Mouse (Mus musculus) spleen, postnatal 14 days (tissue): ENCODE data around the gene Astn2.

ENCODE experiments used
- DNase-seq, 2 experiments: peaks; one replicate each; pipeline ENCODE4 v3.0.0; 2021 to 2022; ENCODE audit warnings: low spot score in 2 of 2

Gene Astn2

DNA sequence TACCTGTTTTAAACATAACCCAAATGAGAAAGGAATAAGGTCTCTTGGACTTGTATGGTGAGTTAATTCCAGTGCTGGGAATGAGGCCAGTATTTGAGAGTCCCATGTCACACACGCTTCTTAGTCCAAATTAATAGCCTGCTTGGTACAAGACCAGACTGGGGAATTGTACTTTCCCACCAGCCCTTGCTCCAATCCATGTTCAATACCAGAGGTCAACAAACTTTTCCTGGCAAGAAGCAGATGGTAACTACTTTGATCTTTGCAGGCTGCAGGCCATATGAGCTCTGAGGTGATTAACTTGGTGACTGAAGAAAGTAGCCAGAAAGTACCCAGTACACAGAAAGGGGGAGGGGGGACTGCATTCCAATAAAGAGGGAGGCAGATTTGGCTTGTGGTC, 91.7 kb downstream of the Astn2 start:
- DNase-seq: no peak

- DNase-seq: no peak
These were observed 93.9 kb downstream of the Astn2 start for GRCm38 (mm10) chr4:66310315-66311020.

- DNase-seq: no peak
These were observed 98.0 kb downstream of the Astn2 start for GRCm38 (mm10) chr4:66306377-66306776.

GRCm38 (mm10) chr4:66302686-66303310, 101.6 kb downstream of the Astn2 start:
- DNase-seq: no peak

GRCm38 (mm10) chr4:66285034-66285433, 119.4 kb downstream of the Astn2 start:
- no peak for DNase-seq

DNA sequence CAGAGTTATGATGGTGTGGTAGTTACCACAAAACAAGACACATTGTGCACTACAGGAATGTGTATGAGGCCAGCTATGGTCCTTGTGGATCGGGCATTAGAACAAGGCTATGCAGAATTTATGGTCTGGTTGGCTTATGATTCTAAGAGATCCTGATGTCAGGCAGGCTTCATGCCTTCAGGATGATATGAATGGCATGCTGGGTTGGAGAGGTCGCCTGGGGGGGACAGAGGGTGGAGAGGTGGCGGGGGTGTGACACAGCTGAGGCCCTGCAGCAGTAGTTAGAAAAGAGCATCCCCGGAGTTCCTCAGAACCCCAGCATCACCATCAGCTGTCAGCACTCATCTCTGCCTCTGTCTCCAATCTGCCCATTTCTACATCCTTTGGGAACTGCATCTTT, 128.3 kb downstream of the Astn2 start:
- DNase-seq: no peak

- DNase-seq: no peak
These were observed 132.8 kb downstream of the Astn2 start for GRCm38 (mm10) chr4:66271550-66272117.

DNA sequence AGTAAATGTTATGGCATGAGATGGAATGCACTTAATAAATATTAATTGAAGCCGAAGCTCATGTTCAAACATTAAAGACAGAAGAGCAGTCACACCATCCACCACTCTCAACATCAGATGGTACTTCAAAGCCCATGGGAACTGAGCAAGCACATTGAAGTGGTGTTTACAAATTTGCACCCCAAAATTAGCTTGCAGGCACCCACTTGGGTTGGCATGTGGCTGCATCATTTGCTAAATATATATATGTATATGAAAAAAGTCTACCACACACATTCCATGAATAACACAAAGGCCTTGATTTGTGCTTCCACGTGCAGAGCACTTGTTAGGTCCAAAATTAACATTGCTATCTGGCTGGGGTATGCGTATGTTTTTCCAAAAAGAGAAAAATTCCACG, 140.4 kb downstream of the Astn2 start:
- no peak for DNase-seq

DNA sequence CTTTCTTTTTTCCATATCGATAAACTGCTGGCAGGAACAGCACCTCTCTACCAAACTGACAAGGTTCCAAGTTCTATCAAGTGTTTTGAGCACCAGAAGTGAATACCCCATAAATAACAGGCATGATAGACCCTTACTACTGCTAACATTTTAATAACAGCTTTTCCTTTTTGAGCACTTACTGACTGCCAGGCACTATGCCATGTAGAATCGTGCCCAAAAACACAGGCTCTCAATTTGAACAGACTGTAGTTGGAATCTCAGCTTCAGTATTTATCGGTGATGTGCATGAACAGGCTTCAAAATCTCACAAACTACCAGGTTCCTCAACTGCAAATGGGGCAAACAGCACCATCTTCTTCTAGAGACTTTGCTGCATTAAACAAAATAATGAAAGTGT, 143.1 kb downstream of the Astn2 start:
- no peak for DNase-seq

DNA sequence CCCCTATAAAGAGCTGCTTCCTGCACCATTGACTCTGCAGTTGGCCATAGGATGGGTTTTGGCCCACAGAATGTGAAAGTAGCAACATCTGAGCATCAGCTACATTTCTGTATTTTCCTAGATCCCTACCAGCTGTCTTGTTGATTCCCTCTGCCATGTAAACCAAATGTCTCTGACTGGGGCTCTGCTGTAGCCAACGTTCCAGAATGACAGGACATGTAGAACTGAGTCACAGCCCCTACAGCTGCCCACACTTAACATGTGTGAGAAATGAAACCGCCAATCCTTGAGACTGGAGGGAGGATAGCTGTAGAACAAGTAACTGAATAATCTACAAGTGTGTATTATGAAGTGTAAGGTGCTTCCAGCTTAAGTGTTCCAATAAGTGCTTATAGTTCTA, 145.5 kb downstream of the Astn2 start:
- no peak for DNase-seq

- no peak for DNase-seq
These were observed 149.5 kb downstream of the Astn2 start for GRCm38 (mm10) chr4:66254695-66255492.

DNA sequence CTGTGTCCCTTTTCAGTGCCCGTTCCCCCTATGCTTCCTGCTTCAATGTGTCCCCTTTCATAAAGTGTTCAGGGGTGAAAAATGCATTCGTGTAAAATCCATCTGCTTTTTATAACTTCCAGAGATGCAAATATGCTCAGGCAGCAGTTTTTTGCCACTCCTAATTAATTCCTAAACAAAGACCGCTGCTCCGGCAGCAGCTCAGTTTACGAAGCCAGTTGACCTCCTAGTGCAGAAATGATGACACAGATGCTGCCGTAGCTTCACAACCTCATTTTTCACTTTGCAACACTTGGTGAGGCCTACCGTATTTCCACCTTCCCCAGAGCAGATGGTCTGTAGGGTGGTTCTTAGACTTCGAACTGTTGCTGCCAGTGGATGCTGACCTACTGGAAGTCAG, 155.9 kb downstream of the Astn2 start:
- DNase-seq: no peak

DNA sequence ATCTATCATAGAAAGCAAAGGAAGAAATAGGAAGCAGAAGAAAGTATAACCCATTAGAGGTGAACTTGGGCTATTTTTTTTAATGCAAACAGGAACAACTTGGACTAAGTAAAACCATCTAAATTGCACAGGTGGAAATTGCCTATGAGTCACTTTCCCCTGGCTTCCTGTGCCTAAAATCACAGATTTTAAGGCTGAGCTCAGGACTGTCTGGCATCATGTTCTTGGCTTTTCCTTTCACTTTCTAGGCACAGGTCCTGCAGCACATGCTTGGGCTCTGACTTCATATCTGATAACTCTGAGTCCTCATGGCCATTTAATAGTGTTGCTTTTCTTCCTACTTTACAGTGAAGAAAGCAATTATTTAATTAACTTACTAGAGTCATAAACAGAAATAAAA, 161.7 kb downstream of the Astn2 start:
- DNase-seq: no peak

GRCm38 (mm10) chr4:66232799-66233198, 171.6 kb downstream of the Astn2 start:
- DNase-seq: no peak

GRCm38 (mm10) chr4:66232350-66232749, 172.1 kb downstream of the Astn2 start:
- DNase-seq: no peak

- DNase-seq: no peak
These were observed 173.7 kb downstream of the Astn2 start for GRCm38 (mm10) chr4:66230735-66231134.

- no peak for DNase-seq
These were observed 181.7 kb downstream of the Astn2 start for GRCm38 (mm10) chr4:66222602-66223317.

GRCm38 (mm10) chr4:66215170-66215618, 189.2 kb downstream of the Astn2 start:
- DNase-seq: no peak

DNA sequence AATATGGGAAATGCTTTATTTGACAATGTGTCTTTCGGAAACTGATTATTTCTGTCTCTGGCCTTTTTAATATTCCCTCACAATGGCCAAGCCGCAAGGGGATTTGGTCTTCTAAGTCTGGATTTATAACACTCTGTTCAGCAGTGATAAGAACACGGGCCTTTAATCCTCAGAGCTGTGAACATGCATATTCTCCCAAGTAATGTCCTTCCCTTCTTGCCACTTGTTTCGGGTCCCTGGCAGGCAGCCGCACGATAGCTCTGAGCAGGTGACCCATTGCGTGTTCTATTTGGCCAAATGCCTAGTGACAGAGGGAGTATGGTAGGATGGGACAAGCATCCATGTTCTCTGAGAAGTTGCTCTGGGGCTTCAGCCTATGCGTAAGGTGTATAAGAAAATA, 214.8 kb downstream of the Astn2 start:
- DNase-seq: no peak

DNA sequence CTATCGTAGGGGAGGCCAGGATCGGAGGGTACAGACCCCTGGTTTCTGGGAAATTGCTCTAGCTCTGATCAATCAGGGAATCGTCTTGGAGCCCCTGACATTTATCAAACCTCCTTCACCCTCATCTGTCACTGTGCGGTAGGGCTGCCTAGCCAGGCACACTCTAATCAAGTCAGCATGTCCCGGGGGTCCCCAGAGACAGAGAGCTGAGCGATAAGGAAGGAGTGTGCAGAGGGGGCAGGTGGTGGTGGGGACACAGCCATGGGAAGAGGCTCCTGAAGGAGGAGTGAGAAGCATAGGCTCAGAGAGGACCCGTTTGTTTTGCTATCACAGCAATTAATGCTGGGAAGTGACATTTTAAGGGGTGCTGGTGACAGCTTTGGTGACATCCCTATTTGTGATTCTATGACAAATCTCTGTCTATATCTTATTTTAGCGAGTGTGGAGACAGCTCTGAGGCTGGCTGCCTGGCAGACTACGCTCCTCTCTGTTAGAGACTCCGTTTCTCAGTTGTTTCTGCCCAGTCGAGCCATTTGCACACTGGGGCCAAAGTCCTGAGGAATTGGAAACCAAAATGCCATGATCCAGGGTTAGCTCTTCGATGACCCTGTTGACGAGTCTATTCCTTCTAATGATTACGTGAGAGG, 228.4 kb downstream of the Astn2 start:
- no peak for DNase-seq

DNA sequence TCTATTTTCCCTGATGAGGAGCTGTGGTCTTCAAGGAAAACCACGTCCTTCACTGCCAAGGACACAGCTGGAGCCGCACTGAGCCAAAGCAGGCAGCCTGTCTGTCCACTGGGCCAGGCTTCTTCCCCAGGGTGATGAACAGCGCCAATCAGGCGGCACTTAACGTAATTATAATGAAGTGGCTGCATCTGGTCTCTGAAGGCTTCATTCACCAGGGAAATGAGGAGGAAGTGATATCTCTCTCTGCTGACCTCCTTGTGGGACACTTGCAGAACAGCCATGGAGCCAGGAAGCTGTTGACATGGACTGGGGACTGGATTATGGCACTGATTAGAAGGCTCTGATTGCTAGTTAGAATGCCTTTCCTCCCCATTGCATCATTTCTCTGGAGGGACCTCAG, 232.8 kb downstream of the Astn2 start:
- DNase-seq: no peak
